Mouse (Mus musculus) midbrain, embryonic 10.5 days (tissue): ENCODE measurements around the gene Mob3b. TPM values are rescaled to one million over a fixed set of nuclear protein-coding genes. Genes with fewer than 3 reads are reported as not detected.
"Not testable (repeated sequence)": the region's sequence is repeated elsewhere in the genome, so short reads cannot be mapped to it uniquely, and the experiment has no call there.

ENCODE experiments used
- DNase-seq: peaks from one replicate; pipeline ENCODE4 v3.0.0-alpha.2; 2017; ENCODE audit warnings: low spot score
- H3K27ac ChIP-seq: fragments of 300-500 bp; sonication (generic); replicated peaks from 2 replicates; pipeline ENCODE4 v1.5.1; 2016; ENCODE audit warnings: mild to moderate bottlenecking
- H3K27me3 ChIP-seq: fragments of 300-500 bp; sonication (generic); 2 replicates; pipeline ENCODE4 v1.6.1; 2016; ENCODE audit warnings: low read depth, mild to moderate bottlenecking; ENCODE audit not compliant: poor library complexity, severe bottlenecking
- H3K36me3 ChIP-seq: fragments of 300-500 bp; sonication (generic); 2 replicates; pipeline ENCODE4 v1.6.1; 2016; ENCODE audit warnings: mild to moderate bottlenecking, moderate library complexity
- H3K4me1 ChIP-seq: fragments of 300-500 bp; sonication (generic); 2 replicates; pipeline ENCODE4 v1.6.1; 2016
- H3K4me3 ChIP-seq: fragments of 300-500 bp; sonication (generic); 2 replicates; pipeline ENCODE4 v1.5.1; 2016; ENCODE audit warnings: mild to moderate bottlenecking, moderate library complexity
- H3K9me3 ChIP-seq: fragments of 300-500 bp; sonication (generic); replicated peaks from 2 replicates; pipeline ENCODE4 v1.6.1; 2016; ENCODE audit warnings: mild to moderate bottlenecking
- WGBS: fragments of 180-500 bp; shearing (Covaris S2); methylation state at CpG from one replicate; pipeline ENCODE4 v1.1.7; 2016; 5-methylcytosine and 5-hydroxymethylcytosine counted together
- polyA plus RNA-seq: library from polyadenylated mRNA; unstranded; fragments of >200 nt; fragmentation: Nextera tagmentation; extraction: Ambion mirVana; gene quantifications from 2 replicates; pipeline ENCODE4 v1.2.1, GENCODE M21; 2016

The Mob3b gene
- polyA plus RNA-seq, 1 experiment from 2014 or later: 19.8 TPM

GRCm38 (mm10) chr4:34958155-34959028 lies 198.9 kb downstream of the Mob3b start:
- WGBS: 47% methylated on average over 12 of the region's 12 CpGs
- no peaks in the 10 kb centered on the region for H3K27me3 ChIP-seq
- peaks cover 6% of the 10 kb centered on the region for H3K4me1 ChIP-seq
- H3K36me3 ChIP-seq: peaks cover 4% of the 10 kb centered on the region
- H3K4me3 ChIP-seq: no peak overlapping the region
- peak; percentile 56 for DNase-seq
- no peaks in the 10 kb centered on the region for H3K9me3 ChIP-seq
- no peak overlapping the region for H3K27ac ChIP-seq

GRCm38 (mm10) chr4:34953716-34954115 lies 203.6 kb downstream of the Mob3b start:
- no peaks in the 10 kb centered on the region for H3K9me3 ChIP-seq
- H3K27ac ChIP-seq: no peak overlapping the region
- H3K36me3 ChIP-seq: peaks cover 15% of the 10 kb centered on the region
- no peak for DNase-seq
- no peaks in the 10 kb centered on the region for H3K27me3 ChIP-seq
- no peak overlapping the region for H3K4me3 ChIP-seq
- 88% methylated on average over 10 of the region's 10 CpGs for WGBS
- no peaks in the 10 kb centered on the region for H3K4me1 ChIP-seq

GRCm38 (mm10) chr4:34947181-34947580 lies 210.1 kb downstream of the Mob3b start:
- H3K36me3 ChIP-seq: no peaks in the 10 kb centered on the region
- no peak overlapping the region for H3K27ac ChIP-seq
- no peak for DNase-seq
- no peak overlapping the region for H3K4me3 ChIP-seq
- H3K4me1 ChIP-seq: no peaks in the 10 kb centered on the region
- H3K27me3 ChIP-seq: no peaks in the 10 kb centered on the region
- no peaks in the 10 kb centered on the region for H3K9me3 ChIP-seq

- Histone ChIP-seq H3K27me3 (no peaks in the 10 kb centered on the region), H3K9me3 (no peaks in the 10 kb centered on the region), H3K36me3 (no peaks in the 10 kb centered on the region), H3K27ac (no peak overlapping the region), H3K4me3 (no peak overlapping the region), H3K4me1 (no peaks in the 10 kb centered on the region)
- WGBS: 94% methylated on average over 25 of the region's 25 CpGs
- no peak for DNase-seq
Measured at GRCm38 (mm10) chr4:34941046-34941445, 216.2 kb downstream of the Mob3b start.

GRCm38 (mm10) chr4:34928386-34928785 lies 228.9 kb downstream of the Mob3b start:
- H3K4me3 ChIP-seq, H3K36me3 ChIP-seq, H3K27ac ChIP-seq, DNase-seq, H3K4me1 ChIP-seq, H3K9me3 ChIP-seq, H3K27me3 ChIP-seq: not testable (repeated sequence)
- WGBS: 76% methylated on average over 7 of the region's 7 CpGs

GRCm38 (mm10) chr4:34922177-34922870 lies 235.0 kb downstream of the Mob3b start:
- WGBS: 71% methylated on average over 6 of the region's 6 CpGs
- peak; percentile 18 for DNase-seq
- no peak overlapping the region for H3K4me3 ChIP-seq
- no peaks in the 10 kb centered on the region for H3K36me3 ChIP-seq
- no peaks in the 10 kb centered on the region for H3K4me1 ChIP-seq
- H3K27me3 ChIP-seq: no peaks in the 10 kb centered on the region
- H3K9me3 ChIP-seq: no peaks in the 10 kb centered on the region
- no peak overlapping the region for H3K27ac ChIP-seq

GRCm38 (mm10) chr4:34917400-34917799 lies 239.9 kb downstream of the Mob3b start:
- H3K36me3 ChIP-seq: no peaks in the 10 kb centered on the region
- H3K9me3 ChIP-seq: no peaks in the 10 kb centered on the region
- H3K27me3 ChIP-seq: no peaks in the 10 kb centered on the region
- H3K4me1 ChIP-seq: no peaks in the 10 kb centered on the region
- H3K4me3 ChIP-seq: no peak overlapping the region
- DNase-seq: no peak
- no peak overlapping the region for H3K27ac ChIP-seq
- WGBS: 68% methylated on average over 7 of the region's 7 CpGs

GRCm38 (mm10) chr4:34912171-34912570 lies 245.1 kb downstream of the Mob3b start:
- 90% methylated on average over 3 of the region's 3 CpGs for WGBS

GRCm38 (mm10) chr4:34911401-34911800 lies 245.9 kb downstream of the Mob3b start:
- Histone ChIP-seq H3K4me3 (no peak overlapping the region), H3K9me3 (no peaks in the 10 kb centered on the region), H3K36me3 (no peaks in the 10 kb centered on the region), H3K27ac (no peak overlapping the region), H3K27me3 (no peaks in the 10 kb centered on the region), H3K4me1 (no peaks in the 10 kb centered on the region)
- WGBS: 79% methylated on average over 3 of the region's 3 CpGs
- DNase-seq: no peak

More at GRCm38 (mm10) chr4:34912171-34912570, 245.1 kb downstream of the Mob3b start:
- no peak for DNase-seq
- no peaks in the 10 kb centered on the region for H3K36me3 ChIP-seq
- H3K9me3 ChIP-seq: no peaks in the 10 kb centered on the region
- H3K27me3 ChIP-seq: no peaks in the 10 kb centered on the region
- no peak overlapping the region for H3K4me3 ChIP-seq
- H3K4me1 ChIP-seq: no peaks in the 10 kb centered on the region
- no peak overlapping the region for H3K27ac ChIP-seq

GRCm38 (mm10) chr4:34908127-34908526 lies 249.2 kb downstream of the Mob3b start:
- DNase-seq: no peak
- Histone ChIP-seq H3K9me3 (no peaks in the 10 kb centered on the region), H3K36me3 (no peaks in the 10 kb centered on the region)

GRCm38 (mm10) chr4:34907026-34907425 lies 250.3 kb downstream of the Mob3b start:
- Histone ChIP-seq H3K4me1 (no peaks in the 10 kb centered on the region), H3K4me3 (no peak overlapping the region), H3K9me3 (no peaks in the 10 kb centered on the region), H3K27me3 (no peaks in the 10 kb centered on the region), H3K27ac (no peak overlapping the region), H3K36me3 (no peaks in the 10 kb centered on the region)
- WGBS: 51% methylated on average over 14 of the region's 14 CpGs
- no peak for DNase-seq

More at GRCm38 (mm10) chr4:34908127-34908526, 249.2 kb downstream of the Mob3b start:
- Histone ChIP-seq H3K4me3 (no peak overlapping the region), H3K4me1 (no peaks in the 10 kb centered on the region), H3K27me3 (no peaks in the 10 kb centered on the region), H3K27ac (no peak overlapping the region)
- 96% methylated on average over 7 of the region's 7 CpGs for WGBS

- no peak for DNase-seq
- Histone ChIP-seq H3K27ac (no peak overlapping the region), H3K4me3 (no peak overlapping the region), H3K9me3 (no peaks in the 10 kb centered on the region), H3K27me3 (no peaks in the 10 kb centered on the region), H3K4me1 (no peaks in the 10 kb centered on the region), H3K36me3 (no peaks in the 10 kb centered on the region)
- WGBS: 79% methylated on average over 4 of the region's 4 CpGs
Measured at GRCm38 (mm10) chr4:34906151-34906550, 251.1 kb downstream of the Mob3b start.

GRCm38 (mm10) chr4:34905396-34905795 lies 251.9 kb downstream of the Mob3b start:
- Histone ChIP-seq H3K4me1 (no peaks in the 10 kb centered on the region), H3K36me3 (no peaks in the 10 kb centered on the region), H3K9me3 (no peaks in the 10 kb centered on the region), H3K4me3 (no peak overlapping the region), H3K27ac (no peak overlapping the region), H3K27me3 (no peaks in the 10 kb centered on the region)
- no peak for DNase-seq
- WGBS: 62% methylated on average over 5 of the region's 5 CpGs
